Comparison of ENCODE assay signal across 8 mouse cellular contexts in genomic region chr17:42876001-42876903, GRCm38 (mm10). TPM values are rescaled to one million over a fixed set of nuclear protein-coding genes. Genes with fewer than 3 reads are reported as not detected.
A peak's percentile ranks its signal among the peaks of the same experiment; 100 is the strongest.
DNase-seq lines count a peak whose midpoint lies in the region; ATAC-seq lines count a peak whose summit lies in the region.

Gene Cd2ap (minus strand): TSS chr17:42876665.

- peak; percentile 41 for DNase-seq in MEL-GATA-1-ER (ENCODE audit: extremely low read depth, low read depth)
- peak; percentile 97 for DNase-seq in cerebellum, adult 8-10 months
- peak; percentile 92 for DNase-seq in hindbrain, embryonic 10.5 days (ENCODE audit: low spot score)
- DNase-seq in layer of hippocampus, postnatal 10 days (ENCODE audit: low spot score in 2 of 2): peak; percentile 97 to 98
- DNase-seq in lung, postnatal 10 days: peak; percentile 97
- peak; percentile 97 for DNase-seq in ovary, postnatal 36 days (ENCODE audit: low spot score)
- peak; percentile 99 for DNase-seq in thymus, postnatal 25 days

- H3K4me3 ChIP-seq in hindbrain, embryonic 10.5 days: peak within 1 kb of the TSS; percentile 88

- H3K27me3 ChIP-seq in hindbrain, embryonic 10.5 days (ENCODE audit: insufficient read depth, poor library complexity, severe bottlenecking): no peaks in the 10 kb centered on the region

- peaks cover 15% of the 10 kb centered on the region for H3K4me1 ChIP-seq in hindbrain, embryonic 10.5 days (replicated peaks)

- H3K9me3 ChIP-seq in hindbrain, embryonic 10.5 days: no peaks in the 10 kb centered on the region

- H3K36me3 ChIP-seq in hindbrain, embryonic 10.5 days: no peaks in the 10 kb centered on the region

- under 1% methylated on average over 93 of the region's 94 CpGs for WGBS in hindbrain, embryonic 10.5 days

- H3K27ac ChIP-seq in hindbrain, embryonic 10.5 days: peak within 1 kb of the TSS; percentile 98

- peak; percentile 88 for ATAC-seq in frontal cortex, adult (ENCODE audit: low TSS enrichment)

RNA-seq across cellular contexts. Expression of gene Cd2ap, which starts in this region (rescaled TPM):
- polyA plus RNA-seq in hindbrain, embryonic 10.5 days (2016; fragmentation: Nextera tagmentation; extraction: Ambion mirVana): 7.9 and 12.5 TPM in 2 replicates
- total RNA-seq in layer of hippocampus, postnatal 10 days (2021): 10 to 100 TPM; 22.1 to 26.7 TPM

Comparison
In these comparisons a context has a peak if more than half of its experiments do, and no peak if none do; other contexts are left out.
1. Peak in every context shown above with its lines: DNase-seq, ATAC-seq, H3K4me3 ChIP-seq and H3K27ac ChIP-seq.
2. DNase-seq: peak in every context shown above with its lines; median percentile 99 in thymus, postnatal 25 days; 98 in layer of hippocampus, postnatal 10 days; 97 in cerebellum, adult 8-10 months; 97 in lung, postnatal 10 days; 97 in ovary, postnatal 36 days; 92 in hindbrain, embryonic 10.5 days; 41 in MEL-GATA-1-ER.